Mouse (Mus musculus) cortical plate, adult 2 months (tissue): ENCODE data around the gene Ctnnbl1. TPM values are rescaled to one million over a fixed set of nuclear protein-coding genes. Genes with fewer than 3 reads are reported as not detected.

Experiments
- H3K27ac ChIP-seq: fragments of 200-500 bp; 2 replicates; pipeline ENCODE4 v1.5.1; 2012; ENCODE audit warnings: low read length, control low read depth, inconsistent platforms; ENCODE audit not compliant: insufficient read depth
- H3K4me1 ChIP-seq: fragments of 200-500 bp; 2 replicates; pipeline ENCODE4 v1.6.1; 2011; ENCODE audit warnings: low read length; ENCODE audit not compliant: control insufficient read depth, insufficient read depth
- H3K4me3 ChIP-seq: fragments of 200-500 bp; 2 replicates; pipeline ENCODE4 v1.5.1; 2011; ENCODE audit warnings: mild to moderate bottlenecking, low read length, control low read depth; ENCODE audit not compliant: insufficient read depth
- CTCF ChIP-seq: fragments of 200-500 bp; IDR thresholded peaks from 2 replicates; pipeline ENCODE4 v1.5.1; 2011; ENCODE audit warnings: mild to moderate bottlenecking, control low read depth, low read length; ENCODE audit not compliant: insufficient read depth; ENCODE audit errors: extremely low read depth
- POLR2A ChIP-seq: fragments of 200-500 bp; IDR thresholded peaks from 2 replicates; pipeline ENCODE4 v1.6.1; 2011; ENCODE audit warnings: mild to moderate bottlenecking, low read length, control low read depth; ENCODE audit not compliant: insufficient read depth; ENCODE audit errors: extremely low read depth
- polyA plus RNA-seq: library from polyadenylated mRNA; depleted of rRNA; stranded (reverse); fragments of >200 nt; gene quantifications from 2 replicates; pipeline ENCODE4 v1.2.3, GENCODE M21; 2012

The Ctnnbl1 gene
- polyA plus RNA-seq, 1 experiment, result 25.8 TPM

DNA sequence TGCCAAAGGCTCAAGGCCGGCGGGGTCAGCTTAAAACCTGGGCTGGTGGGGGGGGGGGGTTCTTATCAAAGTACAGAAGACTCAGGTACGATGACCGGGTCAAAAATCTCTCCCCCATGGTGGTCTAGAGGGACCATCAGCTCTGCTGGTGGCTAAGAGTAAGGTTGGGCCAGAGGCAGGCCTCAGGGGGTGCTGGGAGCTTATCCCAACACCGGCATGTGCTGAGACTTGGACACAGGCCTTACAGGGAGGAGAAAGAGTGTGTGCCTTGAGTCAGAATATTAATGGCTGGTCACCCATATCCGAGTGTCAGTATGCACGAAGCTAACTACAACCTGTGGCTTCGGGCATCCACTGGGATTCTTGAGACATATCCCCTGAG lies 31.4 kb upstream of the Ctnnbl1 start:
- Histone ChIP-seq H3K27ac (no peak overlapping the region), H3K4me1 (no peaks in the 10 kb centered on the region)
- no peak for TF ChIP-seq POLR2A
- no peak for TF ChIP-seq CTCF

DNA sequence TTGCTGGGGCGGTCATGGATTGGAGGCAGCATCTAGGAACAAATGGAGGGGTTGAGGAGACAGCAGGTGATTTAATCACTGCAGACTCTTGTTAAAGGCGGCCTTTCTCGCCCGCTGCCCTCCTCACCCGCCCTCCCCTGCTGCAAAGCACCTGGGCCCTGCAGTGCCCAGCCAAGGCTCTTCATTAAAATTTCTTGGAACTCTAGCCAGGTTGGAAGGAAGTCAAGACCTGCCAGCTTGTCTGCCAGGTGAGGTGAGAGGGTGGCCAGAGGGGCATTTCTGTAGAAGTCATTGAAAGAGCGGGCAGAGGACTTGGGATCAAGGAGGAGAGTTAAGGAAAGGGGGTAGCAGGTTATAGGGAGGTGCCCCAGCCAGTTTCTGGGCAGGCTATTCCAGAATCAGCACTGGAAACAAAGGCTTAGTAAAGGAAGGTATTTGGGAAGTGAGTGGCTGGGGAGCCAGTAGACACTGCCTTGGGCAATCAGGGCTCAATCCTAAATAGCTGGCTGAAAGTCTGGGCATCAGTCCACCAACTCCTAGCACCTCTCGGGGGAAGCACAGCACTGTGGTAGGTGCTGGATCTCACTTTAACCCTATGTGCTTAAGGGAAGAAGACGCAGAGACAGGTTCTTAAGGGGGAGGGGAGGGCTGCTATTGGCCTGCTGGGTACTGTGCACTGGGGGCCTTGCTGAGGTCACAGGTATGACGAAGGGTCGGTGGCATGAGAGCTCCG lies 29.8 kb upstream of the Ctnnbl1 start:
- H3K27ac ChIP-seq, result no peak overlapping the region
- H3K4me3 ChIP-seq, result no peak overlapping the region
- TF ChIP-seq POLR2A, result no peak
- no peak for TF ChIP-seq CTCF
- no peaks in the 10 kb centered on the region for H3K4me1 ChIP-seq

More for the DNA sequence above, 31.4 kb upstream of the Ctnnbl1 start:
- H3K4me3 ChIP-seq, result no peak overlapping the region

DNA sequence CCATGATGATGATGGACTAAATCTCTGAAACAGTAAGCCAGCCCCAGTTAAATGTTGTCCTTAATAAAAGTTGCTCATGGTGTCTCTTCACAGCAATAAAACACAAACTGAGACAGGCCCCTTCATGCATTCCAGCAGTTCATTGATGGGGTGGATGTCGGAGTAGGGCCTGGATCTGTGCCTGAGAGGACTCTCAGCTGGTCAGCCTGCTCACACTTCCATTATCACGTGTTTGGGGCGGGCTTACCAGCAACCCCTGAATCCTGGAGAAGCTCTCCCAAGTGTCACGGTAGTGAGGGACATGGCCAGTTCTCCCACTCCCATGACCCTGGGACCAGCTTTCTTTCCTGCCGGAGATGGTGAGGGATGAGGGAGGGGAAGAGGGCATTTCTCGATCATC lies 24.5 kb upstream of the Ctnnbl1 start:
- Histone ChIP-seq H3K4me1 (no peaks in the 10 kb centered on the region), H3K27ac (no peak overlapping the region), H3K4me3 (no peak overlapping the region)
- TF ChIP-seq POLR2A (no peak), CTCF (no peak)

DNA sequence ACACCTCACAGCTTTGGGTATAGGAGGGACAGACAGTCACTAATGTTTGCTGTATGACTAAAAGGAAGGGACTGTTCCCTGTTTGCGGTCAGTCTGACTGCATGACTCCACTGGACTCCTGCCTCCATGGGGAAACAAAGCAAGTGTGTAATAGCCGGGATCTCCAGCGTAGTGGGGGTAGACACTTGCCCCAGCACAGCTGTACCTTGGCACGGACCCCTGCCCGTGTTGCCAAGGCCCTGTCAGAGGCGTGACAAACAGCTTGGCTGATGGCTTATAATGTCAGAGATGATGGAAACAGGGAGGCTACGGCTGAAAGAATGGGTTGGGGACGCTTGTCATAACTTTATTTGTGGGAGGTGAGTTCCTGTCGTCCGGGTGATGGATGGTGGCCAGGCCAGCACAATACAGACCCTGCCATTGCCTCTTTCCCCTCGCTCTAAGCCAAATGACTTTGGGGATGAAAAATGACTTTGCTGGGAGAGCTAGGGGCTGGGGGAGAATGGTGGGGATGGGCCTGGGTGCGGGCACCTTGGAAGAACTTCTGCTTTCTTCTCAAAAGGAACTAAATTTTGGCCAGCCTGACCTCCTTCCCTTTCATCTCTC lies 21.5 kb upstream of the Ctnnbl1 start:
- Histone ChIP-seq H3K27ac (no peak overlapping the region), H3K4me1 (no peaks in the 10 kb centered on the region), H3K4me3 (no peak overlapping the region)
- no peak for TF ChIP-seq CTCF
- TF ChIP-seq POLR2A, result no peak

DNA sequence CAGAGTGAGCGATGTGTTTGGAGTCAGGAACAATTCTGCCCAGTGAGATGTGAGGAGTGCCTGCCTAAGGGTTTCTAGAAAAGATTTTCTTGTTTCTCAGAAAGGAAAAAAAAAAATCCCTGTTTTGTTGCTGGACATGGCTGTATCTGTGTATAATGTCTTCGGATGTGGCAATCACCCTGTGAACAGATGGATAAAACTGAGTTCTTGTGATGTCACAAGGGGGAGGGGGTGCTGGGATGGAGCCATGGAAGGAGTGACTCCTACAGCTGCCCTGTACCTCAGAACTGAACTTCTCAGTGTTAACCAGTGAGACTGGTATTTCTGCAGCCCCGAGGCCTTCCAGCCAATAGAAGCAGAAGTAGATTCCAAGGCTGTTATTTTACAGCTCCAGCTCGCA lies 18.8 kb upstream of the Ctnnbl1 start:
- no peaks in the 10 kb centered on the region for H3K4me1 ChIP-seq
- no peak overlapping the region for H3K27ac ChIP-seq
- H3K4me3 ChIP-seq, result no peak overlapping the region
- no peak for TF ChIP-seq CTCF
- TF ChIP-seq POLR2A, result no peak

DNA sequence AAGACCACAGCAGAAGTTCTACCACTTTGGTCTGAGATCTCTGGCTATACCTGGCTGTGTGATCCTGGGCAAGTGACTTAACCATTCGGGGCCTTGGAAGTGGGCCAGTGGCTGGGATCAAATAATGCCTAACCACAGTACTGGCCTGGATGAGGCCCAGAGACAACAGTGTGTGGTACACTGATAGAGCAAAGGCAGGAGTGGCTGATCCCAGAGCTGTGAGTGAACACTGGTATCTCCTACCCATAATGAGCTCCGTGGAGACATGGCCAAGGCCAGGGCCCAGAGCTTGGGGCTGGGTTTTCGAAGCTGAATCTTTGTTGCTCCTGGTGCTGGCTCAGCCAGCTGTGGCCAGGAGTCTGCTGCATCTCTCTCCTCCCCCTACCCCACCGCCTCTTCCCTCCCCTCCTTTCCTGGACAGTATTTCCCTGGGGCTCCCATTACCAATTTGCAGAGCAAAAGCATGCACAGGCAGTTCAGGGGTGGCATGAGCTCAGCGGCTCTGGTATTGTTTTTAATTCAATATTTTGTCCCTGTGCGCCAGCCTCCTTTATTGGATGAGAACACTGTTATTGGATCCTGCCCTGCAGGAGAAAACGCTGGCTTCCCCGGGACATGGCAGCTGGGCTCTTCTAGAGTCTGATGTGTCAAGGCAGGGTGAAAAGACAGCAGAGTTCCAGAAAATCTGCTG lies 13.2 kb upstream of the Ctnnbl1 start:
- Histone ChIP-seq H3K4me3 (no peak overlapping the region), H3K27ac (no peak overlapping the region), H3K4me1 (no peaks in the 10 kb centered on the region)
- TF ChIP-seq POLR2A, result no peak
- no peak for TF ChIP-seq CTCF

DNA sequence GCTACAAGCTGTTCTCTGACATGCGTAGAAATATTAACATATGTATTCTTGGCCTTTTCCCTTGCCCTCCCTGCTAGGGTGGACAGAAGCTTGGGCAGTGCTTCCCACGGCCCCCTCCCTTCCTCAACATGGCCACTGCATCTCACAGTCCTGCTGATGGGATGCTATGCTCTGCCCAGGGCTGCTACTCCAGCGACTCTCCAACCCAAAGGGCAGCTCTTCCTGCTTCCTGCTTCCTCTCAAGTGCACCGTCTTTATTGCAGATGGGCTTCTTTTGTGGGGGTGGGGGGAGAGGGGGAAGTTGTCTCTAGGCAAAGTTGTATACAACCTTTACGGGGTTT lies 12.7 kb upstream of the Ctnnbl1 start:
- Histone ChIP-seq H3K27ac (no peak overlapping the region), H3K4me3 (no peak overlapping the region), H3K4me1 (no peaks in the 10 kb centered on the region)
- no peak for TF ChIP-seq CTCF
- no peak for TF ChIP-seq POLR2A

DNA sequence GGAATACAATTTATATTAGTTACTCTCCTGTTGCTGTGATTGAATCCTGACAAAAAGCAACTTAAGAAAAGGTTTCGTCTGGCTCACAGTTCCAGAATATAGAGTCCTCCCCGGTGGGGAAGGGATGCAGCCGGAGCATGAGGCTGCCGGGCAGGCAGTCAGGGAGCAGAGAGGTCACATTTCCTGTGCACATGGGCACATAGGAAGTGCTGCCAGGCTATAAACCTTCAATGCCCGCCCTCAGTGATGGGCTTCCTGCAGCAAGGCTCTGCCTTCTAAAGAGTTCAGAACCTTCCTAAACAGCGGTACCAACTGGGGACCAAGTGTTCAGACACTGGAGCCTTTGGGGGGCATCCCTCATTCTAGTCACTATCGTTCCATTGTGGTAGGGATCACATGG lies 7.4 kb downstream of the Ctnnbl1 start:
- no peak for TF ChIP-seq POLR2A
- no peak for TF ChIP-seq CTCF
- Histone ChIP-seq H3K4me3 (no peak overlapping the region), H3K4me1 (peaks cover 6% of the 10 kb centered on the region), H3K27ac (no peak overlapping the region)

DNA sequence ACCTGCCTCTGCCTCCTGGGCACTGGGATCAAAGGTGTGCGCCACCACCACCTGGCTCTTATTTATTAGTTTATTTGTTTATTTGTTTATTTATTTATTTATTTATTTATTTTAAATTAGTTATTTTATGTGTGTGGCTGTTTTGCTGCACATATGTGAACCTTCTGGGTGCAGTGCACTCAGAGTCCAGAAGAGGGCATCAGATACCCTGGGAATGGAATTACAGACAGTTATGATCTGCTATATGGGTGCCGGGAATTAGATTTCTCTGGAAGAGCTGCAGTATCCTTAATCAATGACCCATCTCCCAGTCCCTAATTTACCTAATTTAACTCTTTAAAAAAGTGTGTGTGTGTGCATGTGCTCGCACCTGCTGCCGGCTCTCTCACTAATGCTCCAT lies 8.5 kb downstream of the Ctnnbl1 start:
- Histone ChIP-seq H3K4me1 (peaks cover 8% of the 10 kb centered on the region), H3K4me3 (no peak overlapping the region), H3K27ac (no peak overlapping the region)
- TF ChIP-seq POLR2A, result no peak
- TF ChIP-seq CTCF, result no peak

DNA sequence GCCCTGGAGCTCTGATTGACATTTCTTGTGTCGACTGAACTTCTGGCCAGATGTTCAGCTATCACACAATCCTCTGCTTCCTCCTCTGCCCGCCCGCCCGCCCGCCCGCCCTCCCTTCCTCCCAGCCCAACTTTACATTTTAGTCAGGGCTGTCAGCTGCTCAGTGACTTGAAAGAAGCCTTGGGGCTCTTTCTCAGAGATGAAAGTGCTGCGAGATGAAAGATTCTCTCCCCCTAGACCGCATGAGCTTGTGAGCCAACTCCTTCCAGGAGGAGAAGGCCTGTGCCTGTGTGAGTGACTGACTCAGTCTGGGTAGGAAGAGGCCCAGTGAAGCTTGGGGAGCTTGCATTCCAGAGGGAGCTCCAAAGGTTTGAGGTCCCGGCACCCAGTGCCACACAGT lies 9.4 kb downstream of the Ctnnbl1 start:
- TF ChIP-seq CTCF (no peak), POLR2A (no peak)
- peaks cover 8% of the 10 kb centered on the region for H3K4me1 ChIP-seq
- peak overlapping the region; percentile 86 for H3K27ac ChIP-seq
- no peak overlapping the region for H3K4me3 ChIP-seq
